Mouse (Mus musculus) neural tube, embryonic 15.5 days (tissue): ENCODE results near the gene Dennd2a. TPM values are rescaled to one million over a fixed set of nuclear protein-coding genes. Genes with fewer than 3 reads are reported as not detected.
A peak's percentile ranks its signal among the peaks of the same experiment; 100 is the strongest.

Source experiments
- ATAC-seq: fragments of 200-750 bp; cut with Nextera tagmentation; 2 replicates; pipeline ENCODE4 v1.8.0; 2017; ENCODE audit warnings: mild to moderate bottlenecking, moderate TSS enrichment, moderate library complexity; ENCODE audit not compliant: low FRiP score
- H3K27ac ChIP-seq: fragments of 300-500 bp; sonication (generic); replicated peaks from 2 replicates; pipeline ENCODE4 v1.5.1; 2015; ENCODE audit warnings: mild to moderate bottlenecking, inconsistent platforms
- H3K27me3 ChIP-seq: fragments of 300-500 bp; sonication (generic); replicated peaks from 2 replicates; pipeline ENCODE4 v1.6.1; 2015; ENCODE audit warnings: inconsistent platforms
- H3K36me3 ChIP-seq: fragments of 300-500 bp; sonication (generic); 2 replicates; pipeline ENCODE4 v1.6.1; 2015; ENCODE audit warnings: inconsistent platforms
- H3K4me1 ChIP-seq: fragments of 300-500 bp; sonication (generic); 2 replicates; pipeline ENCODE4 v1.6.1; 2015; ENCODE audit warnings: inconsistent platforms
- H3K4me2 ChIP-seq: fragments of 300-500 bp; sonication (generic); 2 replicates; pipeline ENCODE4 v1.6.1; 2015; ENCODE audit warnings: inconsistent platforms, mild to moderate bottlenecking, moderate library complexity
- H3K4me3 ChIP-seq: fragments of 300-500 bp; sonication (generic); replicated peaks from 2 replicates; pipeline ENCODE4 v1.5.1; 2015; ENCODE audit warnings: mild to moderate bottlenecking, inconsistent platforms
- H3K9ac ChIP-seq: fragments of 300-500 bp; sonication (generic); replicated peaks from 2 replicates; pipeline ENCODE4 v1.6.1; 2015; ENCODE audit warnings: mild to moderate bottlenecking, inconsistent platforms
- H3K9me3 ChIP-seq: fragments of 300-500 bp; sonication (generic); replicated peaks from 2 replicates; pipeline ENCODE4 v1.6.1; 2016; ENCODE audit warnings: inconsistent platforms
- WGBS: fragments of 180-500 bp; shearing (Covaris S2); methylation state at CpG from one replicate; pipeline ENCODE4 v1.1.7; 2015; ENCODE audit warnings: mixed read lengths; 5-methylcytosine and 5-hydroxymethylcytosine counted together
- polyA plus RNA-seq: library from polyadenylated mRNA; unstranded; fragments of >200 nt; fragmentation: Nextera tagmentation; extraction: Ambion mirVana; gene quantifications from 2 replicates; pipeline ENCODE4 v1.2.1, GENCODE M21; 2015

The Dennd2a gene
- polyA plus RNA-seq = 14.8 and 15.0 TPM in 2 replicates

- Histone ChIP-seq H3K4me2 (peak within 1 kb of the TSS; percentile 57), H3K4me1 (peaks cover 50% of the 10 kb centered on the region), H3K9ac (peak within 1 kb of the TSS; percentile 77), H3K9me3 (no peaks in the 10 kb centered on the region), H3K36me3 (no peaks in the 10 kb centered on the region), H3K4me3 (peak within 1 kb of the TSS; percentile 68), H3K27me3 (no peaks in the 10 kb centered on the region), H3K27ac (peak within 1 kb of the TSS; percentile 90)
- peak; percentile 95 for ATAC-seq
- WGBS = 1% methylated on average over 48 of the region's 50 CpGs
Observed at GRCm38 (mm10) chr6:39557723-39558261, at the start of gene Dennd2a. Gene Dennd2a (minus strand): TSS chr6:39557867.

- 80% methylated on average over 5 of the region's 5 CpGs for WGBS
- ATAC-seq = no peak
- no peak overlapping the region for H3K4me3 ChIP-seq
Observed at GRCm38 (mm10) chr6:39607365-39607764, 49.7 kb upstream of the Dennd2a start.

GRCm38 (mm10) chr6:39606862-39607261 lies 49.2 kb upstream of the Dennd2a start:
- Histone ChIP-seq H3K4me2 (no peak overlapping the region), H3K4me1 (no peaks in the 10 kb centered on the region), H3K4me3 (no peak overlapping the region), H3K27ac (no peak overlapping the region), H3K9me3 (no peaks in the 10 kb centered on the region), H3K27me3 (no peaks in the 10 kb centered on the region), H3K36me3 (peaks cover 16% of the 10 kb centered on the region), H3K9ac (no peak overlapping the region)
- 80% methylated on average over 3 of the region's 3 CpGs for WGBS
- no peak for ATAC-seq

More at GRCm38 (mm10) chr6:39607365-39607764, 49.7 kb upstream of the Dennd2a start:
- H3K4me2 ChIP-seq = no peak overlapping the region
- H3K4me1 ChIP-seq = no peaks in the 10 kb centered on the region
- no peak overlapping the region for H3K9ac ChIP-seq
- H3K27ac ChIP-seq = no peak overlapping the region
- H3K27me3 ChIP-seq = no peaks in the 10 kb centered on the region
- no peaks in the 10 kb centered on the region for H3K9me3 ChIP-seq
- H3K36me3 ChIP-seq = peaks cover 11% of the 10 kb centered on the region; the same call in 1 of the 2 replicates

- H3K4me1 ChIP-seq = no peaks in the 10 kb centered on the region
- no peak overlapping the region for H3K9ac ChIP-seq
- H3K27ac ChIP-seq = no peak overlapping the region
- H3K4me3 ChIP-seq = no peak overlapping the region
- peaks cover 17% of the 10 kb centered on the region for H3K36me3 ChIP-seq
- WGBS = 87% methylated on average over 6 of the region's 6 CpGs
- no peak overlapping the region for H3K4me2 ChIP-seq
- H3K9me3 ChIP-seq = no peaks in the 10 kb centered on the region
- no peaks in the 10 kb centered on the region for H3K27me3 ChIP-seq
- no peak for ATAC-seq
Observed at GRCm38 (mm10) chr6:39606056-39606455, 48.4 kb upstream of the Dennd2a start.

- Histone ChIP-seq H3K4me1 (no peaks in the 10 kb centered on the region), H3K27ac (no peak overlapping the region), H3K4me2 (no peak overlapping the region), H3K36me3 (peaks cover 28% of the 10 kb centered on the region), H3K27me3 (no peaks in the 10 kb centered on the region), H3K9me3 (no peaks in the 10 kb centered on the region), H3K4me3 (no peak overlapping the region), H3K9ac (no peak overlapping the region)
- ATAC-seq = no peak
- 81% methylated on average over 5 of the region's 5 CpGs for WGBS
Observed at GRCm38 (mm10) chr6:39604565-39604964, 46.9 kb upstream of the Dennd2a start.

GRCm38 (mm10) chr6:39601828-39602227 lies 44.2 kb upstream of the Dennd2a start:
- Histone ChIP-seq H3K4me3 (no peak overlapping the region), H3K36me3 (peaks cover 43% of the 10 kb centered on the region), H3K4me2 (no peak overlapping the region), H3K9ac (no peak overlapping the region), H3K27me3 (no peaks in the 10 kb centered on the region), H3K27ac (no peak overlapping the region), H3K9me3 (no peaks in the 10 kb centered on the region), H3K4me1 (no peaks in the 10 kb centered on the region)
- WGBS = 93% methylated on average over 3 of the region's 3 CpGs
- ATAC-seq = no peak

GRCm38 (mm10) chr6:39600851-39601250 lies 43.2 kb upstream of the Dennd2a start:
- 97% methylated on average over 3 of the region's 3 CpGs for WGBS
- H3K4me2 ChIP-seq = no peak overlapping the region
- no peak overlapping the region for H3K9ac ChIP-seq
- no peaks in the 10 kb centered on the region for H3K27me3 ChIP-seq
- no peak overlapping the region for H3K4me3 ChIP-seq
- no peaks in the 10 kb centered on the region for H3K9me3 ChIP-seq
- no peaks in the 10 kb centered on the region for H3K4me1 ChIP-seq
- no peak for ATAC-seq
- no peak overlapping the region for H3K27ac ChIP-seq
- H3K36me3 ChIP-seq = peaks cover 45% of the 10 kb centered on the region

- Histone ChIP-seq H3K4me2 (peak within 1 kb of the TSS; percentile 66), H3K27ac (peak within 1 kb of the TSS; percentile 98), H3K4me3 (peak within 1 kb of the TSS; percentile 86), H3K4me1 (peaks cover 25% of the 10 kb centered on the region), H3K9ac (peak within 1 kb of the TSS; percentile 87), H3K9me3 (no peaks in the 10 kb centered on the region), H3K36me3 (peaks cover 23% of the 10 kb centered on the region), H3K27me3 (no peaks in the 10 kb centered on the region)
- peak; percentile 98 for ATAC-seq
- WGBS = under 1% methylated on average over 56 of the region's 56 CpGs
Observed at GRCm38 (mm10) chr6:39592401-39593214, 34.9 kb upstream of the Dennd2a start, which contains the start of gene Ndufb2. Gene Ndufb2 (plus strand): TSS chr6:39592574.

GRCm38 (mm10) chr6:39591481-39591880 lies 33.8 kb upstream of the Dennd2a start:
- WGBS = 95% methylated on average over 4 of the region's 4 CpGs
- Histone ChIP-seq H3K4me2 (peak overlapping the region; percentile 66), H3K27me3 (no peaks in the 10 kb centered on the region), H3K27ac (no peak overlapping the region), H3K4me1 (peaks cover 25% of the 10 kb centered on the region), H3K9me3 (no peaks in the 10 kb centered on the region), H3K9ac (no peak overlapping the region), H3K36me3 (peaks cover 29% of the 10 kb centered on the region), H3K4me3 (no peak overlapping the region)
- no peak for ATAC-seq

- Histone ChIP-seq H3K36me3 (peaks cover 79% of the 10 kb centered on the region), H3K27me3 (no peaks in the 10 kb centered on the region), H3K4me3 (no peak within 1 kb of the TSS), H3K4me2 (no peak within 1 kb of the TSS), H3K27ac (no peak within 1 kb of the TSS), H3K9me3 (no peaks in the 10 kb centered on the region), H3K4me1 (no peaks in the 10 kb centered on the region), H3K9ac (no peak within 1 kb of the TSS)
- no peak for ATAC-seq
- WGBS = 96% methylated on average over 6 of the region's 6 CpGs
Observed at GRCm38 (mm10) chr6:39585517-39585916, 27.9 kb upstream of the Dennd2a start, which contains the start of gene Gm42420. Gene Gm42420 (plus strand): TSS chr6:39585753.

- Histone ChIP-seq H3K9ac (no peak overlapping the region), H3K9me3 (no peaks in the 10 kb centered on the region), H3K27me3 (no peaks in the 10 kb centered on the region), H3K4me2 (no peak overlapping the region), H3K27ac (no peak overlapping the region), H3K4me1 (no peaks in the 10 kb centered on the region), H3K4me3 (no peak overlapping the region), H3K36me3 (peaks cover 77% of the 10 kb centered on the region)
- 90% methylated on average over 7 of the region's 7 CpGs for WGBS
- ATAC-seq = no peak
Observed at GRCm38 (mm10) chr6:39581087-39581784, 23.6 kb upstream of the Dennd2a start.
